Mouse (Mus musculus): ENCODE results near the gene Rest. TPM values are rescaled to one million over a fixed set of nuclear protein-coding genes. Genes with fewer than 3 reads are reported as not detected.

Gene Rest
- polyA plus RNA-seq, 1 experiment from 2014 or later: 25.3 TPM

Small RNA genes within 50 kb of the gene (microRNA-seq; reads per million reads assigned to microRNA genes)
- not detected for gene Mir5098 (ENCODE audit: insufficient number of aligned reads)

Other genes starting within 250 kb of the Rest start
- 0.23 and 0.37 TPM in 2 replicates for gene Thegl, start 249.5 kb upstream of the Rest start, polyA plus RNA-seq (2014; fragmentation: Nextera tagmentation; extraction: Ambion mirVana)
- gene Hopx, start 150.4 kb upstream of the Rest start, polyA plus RNA-seq (2014; fragmentation: Nextera tagmentation; extraction: Ambion mirVana): 0.63 and 0.87 TPM in 2 replicates
- 0.63 and 1.2 TPM in 2 replicates for gene Spink2, start 54.0 kb upstream of the Rest start, polyA plus RNA-seq (2014; fragmentation: Nextera tagmentation; extraction: Ambion mirVana)
- 39.3 and 39.6 TPM in 2 replicates for gene Noa1, start 44.6 kb downstream of the Rest start, polyA plus RNA-seq (2014; fragmentation: Nextera tagmentation; extraction: Ambion mirVana)
- 110 and 115 TPM in 2 replicates for gene Polr2b, start 44.7 kb downstream of the Rest start, polyA plus RNA-seq (2014; fragmentation: Nextera tagmentation; extraction: Ambion mirVana)
- 15.4 and 20.5 TPM in 2 replicates for gene Igfbp7, start 142.6 kb downstream of the Rest start, polyA plus RNA-seq (2014; fragmentation: Nextera tagmentation; extraction: Ambion mirVana)

Measured in forebrain, embryonic 11.5 days (tissue).